Mouse (Mus musculus): ENCODE measurements at regions not wholly inside any gene's neighbourhood (a gene's known extent, or its start where the extent isn't known, plus 50 kb on each side); places are given as distances from the start of the nearest gene placed in this dataset.
A peak's percentile ranks its signal among the peaks of the same experiment; 100 is the strongest.

DNA sequence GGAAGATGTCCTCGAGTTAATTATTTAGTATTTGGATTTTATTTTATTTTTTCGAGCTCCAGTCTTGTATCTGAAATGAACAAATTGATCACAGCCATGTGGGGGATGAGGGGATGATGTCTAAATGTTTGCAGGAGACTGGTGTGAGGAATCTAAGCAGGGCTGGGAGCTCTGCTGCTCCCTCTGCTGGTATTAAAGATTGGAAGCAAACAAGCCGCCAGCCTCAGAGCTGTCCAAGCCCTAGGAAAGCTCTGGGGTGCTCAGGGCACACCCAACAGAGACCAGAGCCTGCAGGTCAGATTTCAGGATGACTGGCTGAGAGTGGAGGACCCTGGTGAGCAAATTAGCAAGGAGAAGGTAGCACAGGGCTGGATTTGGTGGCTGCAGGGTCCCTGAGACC, 330.4 kb downstream of the Fut8 start:
- Histone ChIP-seq H3K27ac (ENCODE audit: insufficient read depth, low read depth, low read length, poor library complexity, severe bottlenecking) (no peak overlapping the region), H3K4me1 (ENCODE audit: control insufficient read depth in 2 of 2, insufficient read depth in 2 of 2, low read length in 2 of 2, poor library complexity in 1 of 2) (no peaks in the 10 kb centered on the region), H3K9ac (ENCODE audit: insufficient read depth, low read depth, low read length, poor library complexity, severe bottlenecking) (no peak overlapping the region), H3K9me3 (ENCODE audit: control insufficient read depth, insufficient read depth, low read depth, low read length) (no peaks in the 10 kb centered on the region), H3K4me3 (ENCODE audit: insufficient read depth in 1 of 2, low read depth in 1 of 2, low read length in 2 of 2, poor library complexity in 1 of 2, severe bottlenecking in 1 of 2) (no peak overlapping the region), H3K36me3 (ENCODE audit: control insufficient read depth, insufficient read depth, low read length, poor library complexity, severe bottlenecking) (no peaks in the 10 kb centered on the region)
- TF ChIP-seq MAFK (IDR thresholded peaks at IDR 0.05; ENCODE audit: insufficient read depth, low read depth, low read length) (no peak), ZC3H11A (IDR thresholded peaks at IDR 0.05; ENCODE audit: borderline replicate concordance, low read depth, low read length) (no peak), ZNF384 (IDR thresholded peaks at IDR 0.05; ENCODE audit: low read depth, low read length) (no peak), CHD2 (IDR thresholded peaks at IDR 0.05; ENCODE audit: low read depth, low read length) (no peak), HCFC1 (IDR thresholded peaks at IDR 0.05; ENCODE audit: borderline replicate concordance, insufficient read depth, low read length) (no peak)
- in situ Hi-C loops (cut with MboI; ENCODE audit: low sequenced_read_pairs in 2 of 2, unreplicated experiment in 2 of 2), result loop anchor here in 1 of 2 experiments (25.0 kb wide), 1 partner anchor 556 kb away; no protein-coding TSS in a partner anchor
- peak; percentile 28 for DNase-seq (ENCODE audit: low read depth, low spot score)

DNA sequence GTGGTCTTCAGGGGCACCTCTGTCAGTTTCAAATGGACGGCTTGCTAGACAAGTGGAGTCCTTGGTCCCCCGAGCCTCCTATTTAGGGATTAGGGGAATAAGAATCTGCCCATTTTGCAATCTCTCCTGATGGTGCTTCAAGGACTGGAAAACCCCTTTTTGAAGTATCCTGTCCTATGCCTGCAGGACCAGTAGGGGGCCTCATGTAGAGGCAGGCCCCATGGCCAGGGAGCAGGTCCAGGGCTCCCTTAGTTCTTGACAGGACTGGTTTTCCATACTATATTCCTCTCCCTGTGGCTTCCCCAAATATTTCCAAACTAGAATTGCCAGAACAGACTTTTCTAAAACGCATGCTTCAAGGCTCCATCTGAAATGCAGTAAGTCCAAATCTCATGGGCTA, 332.6 kb downstream of the Fut8 start:
- TF ChIP-seq MAFK (IDR thresholded peaks at IDR 0.05; ENCODE audit: insufficient read depth, low read depth, low read length) (no peak), HCFC1 (IDR thresholded peaks at IDR 0.05; ENCODE audit: borderline replicate concordance, insufficient read depth, low read length) (no peak), ZNF384 (IDR thresholded peaks at IDR 0.05; ENCODE audit: low read depth, low read length) (no peak), CHD2 (IDR thresholded peaks at IDR 0.05; ENCODE audit: low read depth, low read length) (no peak), ZC3H11A (IDR thresholded peaks at IDR 0.05; ENCODE audit: borderline replicate concordance, low read depth, low read length) (no peak)
- Histone ChIP-seq H3K27ac (ENCODE audit: insufficient read depth, low read depth, low read length, poor library complexity, severe bottlenecking) (no peak overlapping the region), H3K9ac (ENCODE audit: insufficient read depth, low read depth, low read length, poor library complexity, severe bottlenecking) (no peak overlapping the region), H3K9me3 (ENCODE audit: control insufficient read depth, insufficient read depth, low read depth, low read length) (no peaks in the 10 kb centered on the region), H3K4me3 (ENCODE audit: insufficient read depth in 1 of 2, low read depth in 1 of 2, low read length in 2 of 2, poor library complexity in 1 of 2, severe bottlenecking in 1 of 2) (no peak overlapping the region), H3K36me3 (ENCODE audit: control insufficient read depth, insufficient read depth, low read length, poor library complexity, severe bottlenecking) (no peaks in the 10 kb centered on the region), H3K4me1 (ENCODE audit: control insufficient read depth in 2 of 2, insufficient read depth in 2 of 2, low read length in 2 of 2, poor library complexity in 1 of 2) (no peaks in the 10 kb centered on the region)
- in situ Hi-C loops (cut with MboI; ENCODE audit: low sequenced_read_pairs in 2 of 2, unreplicated experiment in 2 of 2), result loop anchor here in 1 of 2 experiments (25.0 kb wide), 1 partner anchor 558 kb away; no protein-coding TSS in a partner anchor
- DNase-seq (ENCODE audit: low read depth, low spot score), result no peak

DNA sequence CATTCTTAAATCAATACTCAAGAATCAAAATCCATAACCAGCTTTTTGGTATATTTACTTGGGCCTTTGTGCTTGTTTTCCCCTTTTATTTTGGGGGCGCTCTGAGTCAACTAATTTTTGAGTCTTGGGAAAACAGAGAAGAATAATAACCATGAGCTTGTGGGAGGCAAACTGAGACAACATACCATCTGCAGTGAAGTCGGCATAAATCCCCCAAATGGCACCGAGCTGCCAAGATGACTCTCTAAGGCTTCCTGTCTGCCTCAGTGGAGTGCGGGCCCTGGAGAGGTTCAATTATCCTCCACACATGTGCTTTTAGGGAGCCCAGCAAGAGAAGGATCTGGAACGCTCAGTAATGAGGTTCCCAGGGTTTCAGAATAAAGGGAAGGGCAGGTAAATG, 333.1 kb downstream of the Fut8 start:
- TF ChIP-seq CHD2 (IDR thresholded peaks at IDR 0.05; ENCODE audit: low read depth, low read length) (no peak), HCFC1 (IDR thresholded peaks at IDR 0.05; ENCODE audit: borderline replicate concordance, insufficient read depth, low read length) (no peak), ZNF384 (IDR thresholded peaks at IDR 0.05; ENCODE audit: low read depth, low read length) (no peak)
- no peak overlapping the region for H3K9ac ChIP-seq (ENCODE audit: insufficient read depth, low read depth, low read length, poor library complexity, severe bottlenecking)
- in situ Hi-C loops (cut with MboI; ENCODE audit: low sequenced_read_pairs in 2 of 2, unreplicated experiment in 2 of 2), result loop anchor here in 1 of 2 experiments (25.0 kb wide), 1 partner anchor 559 kb away; no protein-coding TSS in a partner anchor
- no peak for DNase-seq (ENCODE audit: low read depth, low spot score)
- no peaks in the 10 kb centered on the region for H3K4me1 ChIP-seq (ENCODE audit: control insufficient read depth in 2 of 2, insufficient read depth in 2 of 2, low read length in 2 of 2, poor library complexity in 1 of 2)
- no peak overlapping the region for H3K4me3 ChIP-seq (ENCODE audit: insufficient read depth in 1 of 2, low read depth in 1 of 2, low read length in 2 of 2, poor library complexity in 1 of 2, severe bottlenecking in 1 of 2)
- no peaks in the 10 kb centered on the region for H3K36me3 ChIP-seq (ENCODE audit: control insufficient read depth, insufficient read depth, low read length, poor library complexity, severe bottlenecking)
- no peaks in the 10 kb centered on the region for H3K9me3 ChIP-seq (ENCODE audit: control insufficient read depth, insufficient read depth, low read depth, low read length)
- no peak overlapping the region for H3K27ac ChIP-seq (ENCODE audit: insufficient read depth, low read depth, low read length, poor library complexity, severe bottlenecking)

DNA sequence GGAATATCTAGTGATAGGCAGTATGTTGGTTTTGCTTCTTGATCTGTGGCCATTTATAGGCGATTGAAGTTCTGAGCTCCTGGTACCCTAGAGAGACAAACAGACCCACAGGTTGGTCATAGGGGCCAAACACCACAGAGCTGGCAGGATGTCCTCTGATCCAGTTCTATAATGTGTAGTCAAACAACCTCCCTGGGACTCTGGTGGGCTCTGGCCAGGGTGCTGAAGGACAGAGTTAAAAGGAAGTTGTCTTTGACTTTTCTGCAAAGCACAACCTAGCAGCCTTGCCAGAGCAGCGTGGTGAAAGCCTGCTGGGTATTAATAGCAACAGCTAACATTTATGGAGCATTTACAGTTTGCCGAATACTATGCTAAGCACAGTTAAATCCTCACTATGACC, 337.1 kb downstream of the Fut8 start:
- H3K9ac ChIP-seq (ENCODE audit: insufficient read depth, low read depth, low read length, poor library complexity, severe bottlenecking), result no peak overlapping the region
- H3K27ac ChIP-seq (ENCODE audit: insufficient read depth, low read depth, low read length, poor library complexity, severe bottlenecking), result no peak overlapping the region
- no peaks in the 10 kb centered on the region for H3K9me3 ChIP-seq (ENCODE audit: control insufficient read depth, insufficient read depth, low read depth, low read length)
- H3K4me1 ChIP-seq (ENCODE audit: control insufficient read depth in 2 of 2, insufficient read depth in 2 of 2, low read length in 2 of 2, poor library complexity in 1 of 2), result no peaks in the 10 kb centered on the region
- no peaks in the 10 kb centered on the region for H3K36me3 ChIP-seq (ENCODE audit: control insufficient read depth, insufficient read depth, low read length, poor library complexity, severe bottlenecking)
- no peak for DNase-seq (ENCODE audit: low read depth, low spot score)
- H3K4me3 ChIP-seq (ENCODE audit: insufficient read depth in 1 of 2, low read depth in 1 of 2, low read length in 2 of 2, poor library complexity in 1 of 2, severe bottlenecking in 1 of 2), result no peak overlapping the region
- TF ChIP-seq CHD2 (IDR thresholded peaks at IDR 0.05; ENCODE audit: low read depth, low read length) (no peak), ZC3H11A (IDR thresholded peaks at IDR 0.05; ENCODE audit: borderline replicate concordance, low read depth, low read length) (no peak), ZNF384 (IDR thresholded peaks at IDR 0.05; ENCODE audit: low read depth, low read length) (no peak), MAFK (IDR thresholded peaks at IDR 0.05; ENCODE audit: insufficient read depth, low read depth, low read length) (no peak), HCFC1 (IDR thresholded peaks at IDR 0.05; ENCODE audit: borderline replicate concordance, insufficient read depth, low read length) (no peak)
- in situ Hi-C loops (cut with MboI; ENCODE audit: low sequenced_read_pairs in 2 of 2, unreplicated experiment in 2 of 2), result no loop called here

DNA sequence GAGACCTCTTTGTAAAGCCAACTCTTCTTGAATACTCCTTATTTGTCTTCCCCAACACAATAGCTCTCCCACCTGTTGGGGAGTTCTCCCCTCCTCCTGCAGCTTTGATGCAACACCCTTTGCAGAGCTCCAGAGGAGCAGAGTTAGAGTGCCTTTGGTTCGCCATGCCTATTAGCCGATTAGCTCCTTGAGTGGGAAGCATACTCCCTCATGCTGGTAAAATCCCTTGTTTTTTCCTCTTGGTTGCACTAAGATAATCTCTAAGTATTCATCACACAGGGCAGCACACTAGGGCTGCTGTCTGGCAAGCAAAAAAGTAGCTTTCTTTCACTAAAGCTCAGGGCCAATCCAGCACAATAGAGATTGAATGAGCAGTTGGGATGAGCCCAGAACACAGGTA, 350.4 kb downstream of the Fut8 start:
- no peak for DNase-seq (ENCODE audit: low read depth, low spot score)
- Histone ChIP-seq H3K36me3 (ENCODE audit: control insufficient read depth, insufficient read depth, low read length, poor library complexity, severe bottlenecking) (no peaks in the 10 kb centered on the region), H3K27ac (ENCODE audit: insufficient read depth, low read depth, low read length, poor library complexity, severe bottlenecking) (no peak overlapping the region), H3K4me3 (ENCODE audit: insufficient read depth in 1 of 2, low read depth in 1 of 2, low read length in 2 of 2, poor library complexity in 1 of 2, severe bottlenecking in 1 of 2) (no peak overlapping the region), H3K9ac (ENCODE audit: insufficient read depth, low read depth, low read length, poor library complexity, severe bottlenecking) (no peak overlapping the region), H3K4me1 (ENCODE audit: control insufficient read depth in 2 of 2, insufficient read depth in 2 of 2, low read length in 2 of 2, poor library complexity in 1 of 2) (no peaks in the 10 kb centered on the region), H3K9me3 (ENCODE audit: control insufficient read depth, insufficient read depth, low read depth, low read length) (no peaks in the 10 kb centered on the region)
- in situ Hi-C loops (cut with MboI; ENCODE audit: low sequenced_read_pairs in 2 of 2, unreplicated experiment in 2 of 2), result no loop called here
- TF ChIP-seq CHD2 (IDR thresholded peaks at IDR 0.05; ENCODE audit: low read depth, low read length) (no peak), MAFK (IDR thresholded peaks at IDR 0.05; ENCODE audit: insufficient read depth, low read depth, low read length) (no peak), ZNF384 (IDR thresholded peaks at IDR 0.05; ENCODE audit: low read depth, low read length) (no peak), ZC3H11A (IDR thresholded peaks at IDR 0.05; ENCODE audit: borderline replicate concordance, low read depth, low read length) (no peak), HCFC1 (IDR thresholded peaks at IDR 0.05; ENCODE audit: borderline replicate concordance, insufficient read depth, low read length) (no peak)
